Mouse (Mus musculus) erythroid progenitor cell, adult 5-6 weeks (primary cell): ENCODE data around the gene Jazf1. TPM values are rescaled to one million over a fixed set of nuclear protein-coding genes. Genes with fewer than 3 reads are reported as not detected.
A peak's percentile ranks its signal among the peaks of the same experiment; 100 is the strongest.

ENCODE experiments used
- ATAC-seq: replicated peaks from 2 replicates; pipeline ENCODE4 v1.8.0; 2016; ENCODE audit warnings: moderate number of reproducible peaks, mild to moderate bottlenecking, moderate TSS enrichment, inconsistent platforms; ENCODE audit not compliant: poor library complexity, low FRiP score, severe bottlenecking
- total RNA-seq, 2 experiments: library from RNA; stranded (forward) in 1 of 2; stranded (reverse) in 1 of 2; fragments of 150-400 nt in 1 of 2; fragments of 186-747, 209-891 nt in 1 of 2; gene quantifications; 2 replicates each; pipeline versions ENCODE4 v1.2.3 to v1.2.4; 2015 to 2017; ENCODE audit warnings: low replicate concordance in 2 of 2

Jazf1 gene
- total RNA-seq, 2 experiments from 2014 or later, result not detected

DNA sequence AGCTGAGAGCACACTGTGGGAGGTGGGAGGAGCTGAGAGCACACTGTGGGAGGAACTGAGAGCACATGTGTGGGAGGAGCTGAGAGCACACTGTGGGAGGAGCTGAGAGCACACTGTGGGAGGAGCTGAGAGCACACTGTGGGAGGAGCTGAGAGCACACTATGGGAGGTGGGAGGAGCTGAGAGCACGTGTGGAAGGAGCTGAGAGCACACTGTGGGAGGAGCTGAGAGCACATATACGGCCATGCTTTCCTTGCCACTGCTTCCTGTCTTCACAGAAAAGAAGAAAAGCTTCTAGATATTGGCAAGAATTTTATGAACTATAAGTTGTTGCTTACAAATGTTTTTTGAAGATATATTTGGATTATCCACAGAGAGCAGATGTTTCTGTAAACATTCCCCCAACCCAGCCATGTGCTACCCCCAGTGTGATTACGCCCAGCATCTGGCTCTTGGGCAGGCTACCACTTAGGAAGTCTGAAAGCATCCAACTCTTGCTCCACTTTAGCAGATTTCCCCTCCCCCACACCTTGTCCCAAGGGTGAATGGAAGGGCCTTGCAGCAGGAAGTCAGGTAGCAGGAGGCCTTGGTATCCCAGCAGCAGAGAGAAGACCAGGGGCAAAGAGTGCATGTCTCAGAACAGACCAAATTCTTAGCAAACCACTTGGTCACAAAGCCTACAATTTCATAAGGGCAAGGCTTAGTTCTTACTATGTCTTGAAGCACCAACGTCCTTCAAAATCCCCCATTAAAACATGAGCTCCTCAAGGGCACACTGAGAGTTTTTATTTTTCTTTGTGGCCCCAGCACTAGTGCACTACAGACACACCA is 105.6 kb downstream of the Jazf1 start:
- ATAC-seq, result no peak

DNA sequence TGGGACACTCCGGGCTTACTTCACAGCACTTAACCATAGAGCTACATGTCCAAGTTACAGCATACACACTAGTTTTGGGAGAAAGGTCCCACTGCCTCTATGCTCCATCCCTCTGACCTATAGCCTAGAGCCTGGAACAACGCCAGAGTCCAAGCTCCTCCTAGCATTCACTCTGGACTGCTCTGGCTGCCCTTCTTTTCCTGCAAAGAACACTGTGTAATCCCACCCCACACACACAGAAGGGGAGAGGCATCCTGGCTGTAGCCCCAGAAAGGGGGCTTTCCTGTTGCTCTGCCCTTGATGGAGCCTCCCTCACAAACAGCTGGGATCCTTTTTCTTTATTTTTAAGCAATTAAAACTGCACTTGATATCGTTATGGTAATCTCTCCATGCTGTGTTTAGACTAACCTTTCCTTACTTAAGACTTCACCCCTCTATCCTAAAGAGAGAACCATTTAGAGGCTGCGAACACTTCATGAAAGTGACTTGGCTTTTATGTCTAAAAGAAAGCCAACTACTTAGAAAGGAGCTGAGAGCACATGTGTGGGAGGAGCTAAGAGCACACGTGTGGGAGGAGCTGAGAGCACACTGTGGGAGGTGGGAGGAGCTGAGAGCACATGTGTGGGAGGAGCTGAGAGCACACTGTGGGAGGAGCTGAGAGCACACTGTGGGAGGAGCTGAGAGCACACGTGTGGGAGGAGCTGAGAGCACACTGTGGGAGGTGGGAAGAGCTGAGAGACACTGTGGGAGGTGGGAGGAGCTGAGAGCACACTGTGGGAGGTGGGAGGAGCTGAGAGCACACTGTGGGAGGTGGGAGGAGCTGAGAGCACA is 106.6 kb downstream of the Jazf1 start:
- no peak for ATAC-seq

- peak; percentile 68; the same call in 1 of the 2 replicates for ATAC-seq
Measured at GRCm38 (mm10) chr6:52957730-52958129, 110.7 kb downstream of the Jazf1 start.

- no peak for ATAC-seq
Measured at GRCm38 (mm10) chr6:52956131-52956530, 112.3 kb downstream of the Jazf1 start.

DNA sequence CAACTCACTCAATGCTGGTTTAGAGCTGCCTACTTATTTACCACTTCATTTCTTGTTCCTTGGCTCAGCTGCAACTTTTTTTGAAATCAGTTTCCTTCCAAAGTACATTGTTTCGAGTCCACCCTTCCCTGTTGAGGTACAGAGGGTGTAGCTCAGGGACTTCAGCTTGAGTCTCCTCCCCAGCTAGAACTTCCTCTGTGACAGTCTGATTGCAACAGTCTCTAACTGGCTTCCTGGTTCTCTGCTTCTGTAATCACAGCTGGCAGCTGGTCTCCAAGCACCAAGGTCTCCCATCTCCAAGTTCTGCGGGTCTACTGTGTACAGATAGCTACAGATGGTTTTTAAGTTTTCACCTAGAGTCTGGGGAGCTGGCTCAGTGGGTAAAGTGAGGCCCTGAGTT is 113.1 kb downstream of the Jazf1 start:
- no peak for ATAC-seq

GRCm38 (mm10) chr6:52954861-52955260 is 113.6 kb downstream of the Jazf1 start:
- ATAC-seq, result no peak

- ATAC-seq, result no peak
Measured at GRCm38 (mm10) chr6:52954441-52954840, 114.0 kb downstream of the Jazf1 start.

GRCm38 (mm10) chr6:52952526-52952900 is 115.9 kb downstream of the Jazf1 start:
- no peak for ATAC-seq

GRCm38 (mm10) chr6:52951871-52952525 is 116.4 kb downstream of the Jazf1 start:
- ATAC-seq, result no peak

GRCm38 (mm10) chr6:52950371-52950770 is 118.1 kb downstream of the Jazf1 start:
- ATAC-seq, result no peak

DNA sequence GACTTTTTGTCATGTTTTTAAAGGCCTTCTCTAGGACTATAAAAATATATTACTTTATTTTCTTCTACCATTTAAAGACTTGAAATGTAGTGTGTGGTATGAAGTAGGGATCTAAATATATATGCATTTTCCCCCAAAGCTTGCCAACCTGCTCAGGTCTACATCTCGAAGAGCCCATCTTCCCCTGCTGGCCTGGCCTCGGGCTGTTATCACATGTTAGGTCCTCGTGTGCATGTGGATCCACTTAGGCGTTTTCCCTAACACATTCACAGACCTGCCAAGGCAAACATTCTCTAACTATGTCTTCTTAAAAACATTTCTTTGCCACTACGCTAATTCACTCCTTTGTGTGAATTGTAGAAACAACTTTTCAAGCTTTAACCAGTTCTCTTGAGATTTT is 125.9 kb downstream of the Jazf1 start:
- no peak for ATAC-seq

- no peak for ATAC-seq
Measured at GRCm38 (mm10) chr6:52942101-52942500, 126.3 kb downstream of the Jazf1 start.

DNA sequence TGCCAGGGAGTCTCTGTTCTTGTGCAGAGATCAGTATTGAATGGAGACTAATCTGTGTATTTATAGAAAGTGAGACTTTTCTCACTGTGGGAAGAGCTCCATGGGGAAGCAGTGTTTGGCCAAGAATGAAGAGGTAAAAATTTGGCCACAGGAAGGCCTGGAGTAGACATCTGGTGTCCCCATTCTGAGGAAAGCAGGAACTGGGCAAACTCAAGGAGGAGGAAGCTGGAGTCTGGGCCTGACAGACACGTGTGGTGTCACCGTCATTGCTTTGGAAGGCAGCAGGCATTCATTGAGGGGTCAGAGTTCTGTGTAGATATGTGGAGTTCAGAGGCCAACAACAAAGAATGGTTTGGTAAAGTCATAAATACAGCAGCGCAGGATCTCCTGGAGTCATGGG is 130.5 kb downstream of the Jazf1 start:
- no peak for ATAC-seq

GRCm38 (mm10) chr6:52936995-52937394 is 131.4 kb downstream of the Jazf1 start:
- ATAC-seq, result no peak

- ATAC-seq, result no peak
Measured at GRCm38 (mm10) chr6:52934021-52934420, 134.4 kb downstream of the Jazf1 start.

DNA sequence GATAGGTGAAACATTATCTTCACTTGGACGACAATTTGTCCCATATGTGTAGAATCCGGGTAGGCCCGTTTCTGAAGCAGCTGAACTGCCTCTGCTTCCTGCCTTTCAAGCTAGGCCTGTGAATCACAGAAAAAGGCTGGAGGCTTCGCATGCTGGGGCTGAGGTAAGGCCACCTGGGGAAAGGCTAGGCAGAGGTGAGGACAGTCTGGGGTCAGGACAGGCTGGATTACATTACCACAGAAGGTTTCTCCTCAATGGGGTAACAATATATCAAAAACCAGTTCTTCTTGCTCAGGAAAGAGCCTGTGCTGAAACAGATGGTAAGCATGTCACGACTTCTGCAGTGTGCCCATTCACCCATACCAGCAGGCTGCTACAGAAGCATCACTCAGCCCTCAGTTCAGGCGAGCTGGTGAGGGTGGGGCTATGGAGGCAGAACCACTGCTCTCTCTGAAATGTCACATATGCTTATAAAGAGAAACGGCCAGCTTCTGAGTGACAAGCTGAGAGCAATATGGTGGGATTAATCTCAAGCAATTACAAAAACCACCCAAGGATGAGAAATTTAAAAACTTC is 135.7 kb downstream of the Jazf1 start:
- ATAC-seq, result no peak

DNA sequence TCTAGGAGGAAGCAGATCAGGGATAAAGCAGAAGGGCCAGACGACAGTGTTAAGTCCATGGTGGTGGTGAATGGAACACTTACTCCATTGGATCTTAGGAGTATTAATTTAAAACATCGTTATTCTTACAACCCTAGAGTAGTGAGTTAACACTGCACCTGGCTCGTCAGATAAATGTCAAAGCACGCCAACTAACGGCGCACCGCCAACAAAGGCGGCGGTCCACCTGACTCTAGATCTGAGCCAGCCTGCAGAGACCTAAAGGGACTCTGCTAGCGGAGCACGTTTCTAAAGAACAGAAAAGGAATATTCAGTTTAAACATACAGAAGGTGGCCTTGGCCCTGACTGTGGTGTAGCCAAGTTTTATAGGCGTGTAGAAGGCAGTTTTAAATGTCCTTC is 139.1 kb downstream of the Jazf1 start:
- no peak for ATAC-seq

DNA sequence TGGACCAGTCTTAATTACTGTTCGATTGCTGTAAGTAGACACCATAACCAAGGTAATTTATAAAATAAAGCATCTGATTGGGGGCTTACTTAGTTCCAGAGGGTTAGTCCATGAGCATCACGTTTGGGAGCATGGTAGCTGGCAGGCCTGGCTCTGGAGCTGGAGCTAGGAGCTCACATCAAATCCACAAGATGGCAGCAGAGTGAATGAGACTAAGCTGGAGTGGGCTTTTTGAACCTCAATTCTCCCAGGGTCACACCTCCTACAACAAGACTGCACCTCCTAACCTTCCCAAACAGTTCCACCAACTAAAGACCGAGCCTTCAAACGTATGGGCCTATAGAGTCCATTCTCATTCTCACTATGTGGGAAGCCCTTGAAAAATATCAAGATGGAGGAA is 141.5 kb downstream of the Jazf1 start:
- no peak for ATAC-seq

DNA sequence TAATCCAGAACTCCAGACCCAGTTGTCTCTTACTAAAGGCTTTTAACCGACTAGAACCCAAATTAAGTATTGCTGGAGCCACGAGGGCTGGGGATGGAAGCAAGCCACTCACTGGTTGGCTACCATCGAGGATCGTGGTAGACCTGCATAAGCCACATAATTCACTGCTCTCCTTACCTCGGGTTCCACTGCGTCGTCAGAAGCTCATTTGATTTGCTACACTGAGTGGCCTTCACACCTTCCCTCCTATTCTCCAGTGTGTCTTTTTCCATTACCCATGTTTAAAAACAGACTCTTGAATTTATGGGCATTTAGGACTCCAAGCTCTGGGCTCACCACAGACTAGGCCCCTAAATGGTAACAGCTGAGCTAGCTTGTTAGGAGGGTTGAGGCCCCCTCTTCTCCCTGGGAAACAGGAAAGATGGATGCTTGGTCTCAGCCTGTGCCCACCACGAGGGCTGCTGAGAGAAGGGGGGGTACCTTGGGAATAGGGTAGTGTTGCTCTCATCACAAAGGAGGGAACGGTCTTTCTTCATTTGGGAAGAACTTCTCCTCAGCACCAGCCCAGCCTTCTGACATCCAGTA is 142.9 kb downstream of the Jazf1 start:
- no peak for ATAC-seq

DNA sequence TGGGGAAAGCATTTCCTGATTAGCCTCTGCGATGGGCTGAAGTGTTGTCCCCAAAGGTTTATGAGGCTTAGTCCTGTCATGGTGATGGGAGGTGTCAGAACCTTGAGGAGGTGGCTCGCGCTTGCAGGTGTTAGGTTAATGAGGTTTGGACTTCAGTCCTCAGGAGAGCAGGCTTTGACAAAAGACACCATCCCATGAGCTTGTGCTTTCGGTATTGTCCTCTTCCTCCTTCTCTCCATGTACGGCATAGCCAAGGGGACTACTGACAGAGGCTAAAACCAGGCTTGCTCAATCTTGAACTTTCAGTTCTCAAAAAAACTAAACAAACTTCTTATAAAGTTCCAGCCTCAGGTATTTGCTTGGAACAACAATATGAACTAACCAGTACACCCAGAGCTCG is 147.2 kb downstream of the Jazf1 start:
- ATAC-seq, result no peak
